Mouse (Mus musculus) telencephalon, adult 2 months (tissue): Measurements from ENCODE around the gene Ephb2.

Source experiments
- DNase-seq: peaks from one replicate; pipeline ENCODE4 v3.0.0-alpha.2; 2011; ENCODE audit warnings: low read depth, low spot score

Gene Ephb2

DNA sequence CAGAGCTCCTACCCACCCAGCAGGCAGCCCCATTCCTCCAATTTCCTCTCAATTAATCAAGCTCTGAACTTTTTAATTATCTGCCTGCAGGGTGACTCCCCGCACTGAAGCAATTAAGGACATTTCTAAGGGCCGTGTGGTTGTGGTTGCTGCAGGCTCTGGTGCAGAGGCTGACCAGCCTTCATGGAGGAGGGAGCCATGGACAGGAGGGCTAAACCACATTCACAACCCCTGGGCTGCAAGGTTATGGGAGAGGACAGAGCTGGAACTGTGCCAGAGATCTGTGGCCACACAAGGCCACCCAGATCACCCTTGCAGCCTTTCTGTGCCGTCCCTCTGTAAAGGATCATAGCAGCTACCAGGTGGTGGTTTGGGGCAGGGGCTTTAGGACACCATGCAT, 131.2 kb downstream of the Ephb2 start:
- DNase-seq: no peak

DNA sequence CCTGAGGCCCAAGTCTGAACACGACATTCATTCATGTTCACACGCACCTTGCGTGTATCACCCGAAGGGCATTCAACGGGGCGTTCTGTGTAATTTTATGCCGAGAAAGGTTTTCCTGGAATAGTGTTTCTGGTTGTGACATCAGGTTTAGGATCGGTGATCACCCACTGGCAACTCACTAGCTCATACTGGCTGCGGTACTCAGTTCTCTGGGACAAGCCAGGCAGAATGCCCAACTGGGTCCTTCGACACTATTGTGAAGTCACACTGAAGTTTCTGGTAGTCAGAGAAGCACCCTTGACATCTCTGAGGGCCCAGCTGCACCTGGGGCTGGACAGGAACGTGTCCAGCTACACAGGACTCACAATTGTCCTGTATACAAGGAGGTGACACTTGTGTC, 132.4 kb downstream of the Ephb2 start:
- DNase-seq: no peak

DNA sequence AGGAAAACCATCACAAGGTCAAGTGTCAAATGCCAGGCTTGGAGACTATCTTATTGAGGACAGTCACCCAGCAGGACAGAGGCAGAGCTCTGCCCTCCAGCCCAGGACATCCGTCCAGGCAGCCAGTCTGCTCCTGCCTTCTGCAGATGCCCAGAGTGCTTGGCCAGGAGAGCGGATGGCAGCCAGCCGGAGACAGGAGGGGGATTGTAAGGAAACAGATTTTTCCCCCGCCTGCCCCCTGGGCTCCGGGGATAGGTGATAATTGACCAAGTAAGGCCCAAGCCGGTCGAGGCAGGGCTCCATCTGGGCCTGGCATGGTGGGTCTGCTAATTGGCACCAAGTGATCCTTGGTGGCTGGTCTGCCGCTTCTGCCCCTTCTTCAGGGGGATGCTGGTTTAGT, 133.3 kb downstream of the Ephb2 start:
- DNase-seq: no peak

GRCm38 (mm10) chr4:136701236-136701635, 134.6 kb downstream of the Ephb2 start:
- DNase-seq: no peak

DNA sequence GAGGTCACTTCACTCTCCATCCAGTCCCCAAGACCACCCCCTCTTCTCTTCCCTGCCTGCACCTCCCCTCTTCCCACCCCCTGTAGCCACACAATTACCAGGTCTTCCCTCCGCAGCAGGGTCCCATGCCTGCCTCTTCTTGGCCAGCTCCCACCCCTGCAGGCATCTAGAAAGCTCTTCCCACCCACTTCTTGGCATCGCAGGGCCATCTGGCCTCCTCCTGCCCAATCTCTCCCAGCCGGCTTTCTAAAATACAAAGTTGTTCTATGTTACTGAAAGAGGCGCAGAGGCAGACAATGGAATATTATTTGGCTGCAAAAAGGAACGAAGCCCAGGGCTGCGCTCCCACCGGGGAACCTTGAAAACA, 136.7 kb downstream of the Ephb2 start:
- no peak for DNase-seq

DNA sequence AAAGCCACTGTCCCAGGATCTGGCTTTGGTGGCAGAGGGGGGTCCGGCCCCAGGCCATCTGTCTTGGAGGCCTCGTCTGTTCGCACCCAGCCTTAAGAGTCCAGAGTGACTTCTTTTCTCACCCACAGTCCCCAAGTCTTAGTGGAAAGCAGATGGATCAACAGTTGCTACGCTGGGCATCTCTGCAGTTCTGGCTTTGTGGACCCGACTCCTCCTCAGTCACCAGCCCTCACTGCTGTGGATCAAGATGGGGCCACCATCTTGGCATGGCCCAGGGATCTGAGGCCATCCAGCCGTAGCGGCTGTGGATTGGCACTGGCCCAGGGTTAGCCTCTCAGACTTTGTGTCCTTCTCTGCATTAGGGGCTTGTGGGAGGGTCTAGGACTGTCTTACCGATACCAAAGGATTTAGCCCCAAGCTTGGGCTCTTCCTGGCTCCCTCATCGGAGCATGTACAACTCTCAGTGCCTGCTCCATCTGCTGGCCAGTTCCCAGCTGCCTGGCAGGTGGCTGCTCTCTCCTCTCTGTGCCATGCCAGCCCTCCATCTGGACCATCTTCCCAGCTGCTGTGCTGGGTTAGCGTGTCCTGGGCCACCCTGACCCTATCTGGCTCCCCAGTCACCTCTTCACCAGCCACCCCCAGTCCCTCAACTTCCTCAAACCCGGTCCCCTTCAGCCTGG, 137.2 kb downstream of the Ephb2 start:
- DNase-seq: no peak

DNA sequence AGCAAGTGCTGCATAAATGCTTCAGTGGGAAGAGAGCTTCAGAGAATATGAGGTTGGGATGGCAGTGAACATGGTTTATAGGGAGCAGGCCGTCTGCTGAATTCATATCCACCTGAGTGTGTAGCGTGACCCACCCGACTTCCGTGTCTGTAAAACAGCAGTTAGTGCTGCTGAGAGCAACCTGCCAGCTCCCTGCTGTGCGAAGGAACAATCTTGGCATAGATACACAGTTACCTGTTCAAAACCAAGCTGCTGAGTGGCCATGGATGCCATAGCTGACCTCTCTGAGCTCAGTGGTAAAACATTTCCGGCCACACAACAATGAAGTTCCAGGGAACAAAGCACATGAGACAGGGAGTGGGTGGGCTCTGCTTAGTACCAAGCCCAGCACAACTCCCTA, 138.5 kb downstream of the Ephb2 start:
- DNase-seq: no peak

- no peak for DNase-seq
These were observed 139.3 kb downstream of the Ephb2 start for GRCm38 (mm10) chr4:136696381-136696925.

GRCm38 (mm10) chr4:136695696-136696095, 140.1 kb downstream of the Ephb2 start:
- DNase-seq: no peak

DNA sequence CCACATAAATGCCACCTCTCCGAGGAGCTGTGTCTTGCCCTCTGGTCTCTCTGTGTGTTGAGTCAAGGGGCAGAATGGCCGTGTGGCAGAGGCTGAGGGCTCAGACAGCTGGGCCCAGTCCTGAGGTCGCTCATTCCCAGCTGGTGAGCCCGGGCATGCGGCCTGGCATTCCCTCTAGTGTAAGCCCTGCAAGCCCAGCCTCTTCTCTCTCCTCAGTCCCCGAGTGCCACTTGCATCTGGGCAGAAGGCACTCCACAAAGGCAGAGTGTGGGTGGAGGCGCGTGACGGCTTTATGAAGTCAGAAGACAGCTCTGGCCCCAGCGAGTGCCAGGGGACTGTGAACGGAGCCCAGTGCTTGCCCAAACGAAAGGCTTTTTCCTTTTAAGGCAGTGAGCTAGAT, 145.8 kb downstream of the Ephb2 start:
- DNase-seq: peak; percentile 77

DNA sequence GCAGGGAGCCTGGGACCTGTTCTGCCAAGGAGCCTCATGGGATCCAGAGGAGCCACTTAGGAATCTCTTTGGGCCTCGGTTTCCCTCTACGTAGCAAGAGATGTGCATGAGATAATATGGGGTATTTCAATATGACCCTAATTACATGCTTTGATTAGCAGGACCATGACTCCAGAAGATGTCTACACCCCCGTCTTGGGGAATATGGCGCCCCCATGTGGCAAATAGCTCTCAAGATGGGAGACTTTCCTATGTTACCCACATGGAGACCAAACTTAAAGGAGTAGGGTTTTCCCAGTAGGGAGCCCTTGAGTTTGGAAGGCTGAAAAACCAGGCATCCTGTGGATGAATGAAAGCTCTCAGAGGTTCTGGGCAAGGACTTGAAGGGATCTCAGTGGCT, 147.7 kb downstream of the Ephb2 start:
- DNase-seq: no peak

DNA sequence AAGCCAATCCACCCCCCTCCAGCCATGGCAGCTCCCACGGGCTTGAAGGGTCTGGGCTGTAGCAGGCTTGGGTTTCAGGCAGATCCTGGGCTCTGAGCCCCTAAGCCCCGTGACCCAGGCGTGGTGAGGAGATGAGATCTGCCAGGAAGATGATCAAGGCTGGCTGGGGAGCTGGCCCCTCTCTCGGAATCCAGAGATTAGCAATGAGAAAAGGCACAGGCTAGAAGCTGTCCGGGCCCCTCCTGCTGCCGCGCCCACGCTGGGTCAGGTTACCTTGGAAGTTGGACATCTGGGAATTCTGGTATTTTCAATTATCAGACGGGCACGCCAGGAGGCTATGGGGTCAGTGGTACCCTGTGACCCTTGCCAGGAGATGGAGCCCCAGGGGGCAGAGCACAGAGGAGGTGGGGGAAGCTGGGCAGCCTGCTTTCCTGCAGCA, 150.3 kb downstream of the Ephb2 start:
- DNase-seq: no peak

GRCm38 (mm10) chr4:136684485-136684884, 151.3 kb downstream of the Ephb2 start:
- DNase-seq: no peak

- DNase-seq: no peak
These were observed 155.1 kb downstream of the Ephb2 start for GRCm38 (mm10) chr4:136680641-136681040.

- DNase-seq: no peak
These were observed 156.6 kb downstream of the Ephb2 start for GRCm38 (mm10) chr4:136679221-136679620.

GRCm38 (mm10) chr4:136678480-136678879, 157.3 kb downstream of the Ephb2 start:
- peak; percentile 42 for DNase-seq

GRCm38 (mm10) chr4:136675439-136675838, 160.3 kb downstream of the Ephb2 start:
- no peak for DNase-seq

DNA sequence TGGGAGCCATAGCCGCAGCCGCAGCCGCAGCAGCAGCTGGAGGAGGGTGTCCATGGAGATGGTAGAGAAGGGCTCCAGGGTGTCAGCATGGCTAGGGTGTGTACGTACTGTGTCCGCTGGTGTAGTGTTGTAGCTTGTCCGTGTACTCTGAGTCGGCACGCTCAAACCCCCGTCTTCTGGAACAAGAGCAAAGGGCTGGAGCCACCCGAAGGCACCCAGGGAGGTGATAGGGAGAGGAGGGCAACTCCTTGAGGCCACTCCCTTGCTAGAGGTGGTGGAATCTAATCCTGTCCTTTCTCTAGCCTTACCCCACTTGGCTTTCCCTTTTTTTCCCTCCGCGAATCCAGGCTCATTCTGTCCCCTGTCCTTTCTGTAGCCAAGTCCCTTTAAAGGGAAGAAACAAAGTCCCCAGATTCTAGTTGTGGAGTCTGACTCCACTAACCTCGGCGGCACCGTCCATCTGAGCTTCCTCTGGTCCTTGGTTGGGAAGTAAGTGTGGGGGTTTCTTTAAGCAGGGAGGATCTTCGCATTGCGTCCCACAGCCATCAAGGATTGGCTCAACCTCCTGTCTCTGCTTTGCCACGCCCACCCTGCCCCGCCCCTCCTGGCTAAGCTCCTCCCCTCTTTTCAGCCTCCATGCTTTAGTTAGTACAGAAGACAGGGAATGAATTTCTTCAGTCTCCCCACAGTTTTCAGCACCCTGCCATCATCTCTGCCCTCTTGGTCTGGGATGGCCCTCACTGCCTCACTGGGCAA, 163.3 kb downstream of the Ephb2 start:
- DNase-seq: no peak

DNA sequence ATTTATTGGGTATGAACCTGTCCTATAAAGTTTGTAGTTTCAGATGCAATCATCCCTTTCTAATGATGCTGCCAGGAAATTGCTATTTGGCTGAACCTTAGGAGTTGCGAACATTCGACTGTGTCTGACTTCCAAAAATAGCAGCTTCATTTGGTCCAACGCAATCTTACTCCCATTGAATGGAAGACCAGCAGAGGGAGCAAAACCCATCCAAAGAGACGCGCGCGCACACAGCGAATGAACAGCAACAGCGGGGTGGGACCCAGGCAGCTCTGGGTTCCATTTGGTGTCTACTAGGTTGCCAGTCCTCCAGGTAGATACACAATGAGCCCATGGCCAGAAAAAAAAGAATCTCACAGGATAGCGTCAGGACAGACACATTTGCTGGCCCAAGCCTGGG, 168.0 kb downstream of the Ephb2 start:
- DNase-seq: no peak

DNA sequence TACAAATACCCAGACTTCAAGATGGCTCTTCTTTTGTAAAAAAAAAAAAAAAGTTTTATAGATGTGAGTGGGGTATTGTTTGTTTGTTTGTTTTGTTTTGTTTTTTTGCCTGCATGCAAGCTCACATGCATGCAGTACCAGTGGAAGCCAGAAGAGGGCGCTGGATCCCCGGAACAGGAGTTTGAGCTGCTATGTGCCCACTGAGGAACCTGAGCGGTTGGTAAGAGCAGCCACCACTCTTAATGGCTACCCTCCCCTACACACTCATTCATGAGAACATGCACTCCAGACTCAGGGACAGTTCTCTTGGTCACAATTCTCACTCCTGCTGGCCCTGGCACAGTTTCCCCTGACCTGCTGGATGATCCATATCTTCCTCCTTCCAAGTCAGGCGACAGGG, 169.8 kb downstream of the Ephb2 start:
- no peak for DNase-seq

DNA sequence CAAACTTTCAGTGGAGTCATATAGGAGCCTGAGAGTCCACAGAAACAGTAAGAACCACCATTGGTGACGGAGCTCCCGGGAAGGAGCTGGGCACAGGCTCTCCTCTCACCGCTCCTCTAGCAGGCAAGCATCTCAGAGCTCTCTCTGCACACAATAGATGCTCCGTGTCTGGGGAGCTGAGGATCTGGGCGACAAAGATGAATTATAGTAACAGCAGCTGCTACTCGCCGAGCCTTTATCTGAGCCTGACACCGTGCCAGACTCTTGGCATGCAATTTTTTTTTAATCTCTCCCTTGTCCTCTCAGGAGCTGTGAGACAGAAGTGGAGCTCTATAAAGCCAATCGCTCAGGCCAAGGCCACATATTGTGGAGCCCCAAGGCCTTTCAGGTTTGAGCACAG, 170.7 kb downstream of the Ephb2 start:
- DNase-seq: peak; percentile 67

GRCm38 (mm10) chr4:136657914-136658313, 177.9 kb downstream of the Ephb2 start:
- DNase-seq: no peak

DNA sequence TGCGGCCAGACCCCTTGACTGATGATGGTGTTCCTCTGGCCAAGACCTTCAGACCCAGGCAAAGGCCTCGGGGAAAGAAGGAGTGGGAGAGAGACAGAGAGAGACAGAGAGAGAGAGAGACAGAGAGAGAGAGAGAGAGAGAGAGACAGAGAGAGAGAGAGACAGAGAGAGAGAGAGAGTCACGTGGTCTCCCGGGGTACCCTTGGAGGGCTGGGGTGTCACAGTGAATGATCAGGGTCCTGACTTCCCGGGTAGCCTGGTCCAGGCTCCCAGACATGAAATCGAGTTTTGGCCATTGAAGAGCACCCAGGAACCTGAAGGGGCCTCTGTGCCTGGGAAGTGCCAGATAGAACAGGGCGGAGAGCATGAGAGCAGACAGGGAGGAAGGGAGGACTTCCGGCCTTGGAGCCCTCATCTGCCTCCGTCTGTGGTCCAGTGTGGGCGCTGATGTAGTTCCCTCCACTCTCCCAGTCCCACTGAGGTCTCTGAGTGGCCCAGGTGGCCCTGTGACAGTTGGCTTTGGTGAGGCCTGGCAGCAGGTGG, 182.0 kb downstream of the Ephb2 start:
- DNase-seq: no peak
